Mouse (Mus musculus) heart, postnatal 0 days (tissue): Measurements from ENCODE around the gene Slc16a11.

Experiments
- CTCF ChIP-seq: IDR thresholded peaks from 2 replicates; pipeline ENCODE4 v1.5.1; 2016; ENCODE audit warnings: antibody characterized with exemption, control low read depth, low read depth
- EP300 ChIP-seq: IDR thresholded peaks from 2 replicates; pipeline ENCODE4 v1.6.1; 2016; ENCODE audit warnings: antibody characterized with exemption, low read depth

DNA sequence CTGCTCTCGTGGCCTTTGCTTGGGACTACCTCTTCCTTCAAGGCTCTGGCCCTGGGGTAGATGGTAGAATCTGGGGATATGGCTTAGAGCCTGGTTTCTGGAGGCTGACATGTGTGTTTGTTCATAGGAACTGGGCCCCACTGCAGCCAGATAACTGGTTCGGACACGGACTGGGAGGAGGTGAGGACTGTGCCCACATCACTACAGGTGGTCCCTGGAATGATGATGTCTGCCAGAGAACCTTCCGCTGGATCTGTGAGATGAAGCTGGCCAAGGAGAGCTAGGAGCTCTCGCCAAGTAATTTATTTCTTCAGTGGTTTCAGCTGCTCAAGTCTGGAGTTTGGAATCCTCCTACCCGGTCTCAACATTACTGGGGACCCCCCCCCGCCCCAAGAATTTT lies 42.3 kb upstream of the Slc16a11 start:
- TF ChIP-seq CTCF (no peak), EP300 (no peak)
